Mouse (Mus musculus) liver, adult 2 months (tissue): Measurements from ENCODE around the gene Plekhm1.

Source experiments
- CTCF ChIP-seq: fragments of 200-500 bp; IDR thresholded peaks from 2 replicates; pipeline ENCODE4 v1.5.1; 2011; ENCODE audit warnings: low read depth, low read length, control low read depth
- POLR2A ChIP-seq: fragments of 200-500 bp; IDR thresholded peaks from 2 replicates; pipeline ENCODE4 v1.6.1; 2011; ENCODE audit warnings: low read length, control low read depth; ENCODE audit not compliant: insufficient read depth; ENCODE audit errors: extremely low read depth

DNA sequence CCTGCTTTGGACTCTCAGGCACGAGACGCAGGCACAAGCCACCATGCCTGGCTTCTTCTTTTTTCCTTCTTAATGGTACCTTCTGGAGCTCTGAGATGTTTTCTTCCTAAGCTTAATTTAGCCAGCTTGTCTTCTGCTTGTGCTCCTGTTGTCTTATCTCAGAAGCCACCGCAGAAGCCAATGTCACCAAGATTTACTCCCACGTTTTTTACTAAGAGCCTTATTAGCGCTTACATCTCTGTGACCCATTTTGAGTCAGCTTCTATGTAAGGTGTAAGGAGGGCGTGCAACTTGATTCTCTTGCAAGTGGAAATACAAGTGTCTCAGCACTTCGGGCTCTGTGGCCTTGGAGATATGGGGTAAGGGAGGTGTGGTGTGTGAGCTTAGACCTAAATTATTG, 31.0 kb downstream of the Plekhm1 start:
- TF ChIP-seq CTCF, result no peak
- TF ChIP-seq POLR2A, result no peak
